Mouse (Mus musculus) cerebellum, adult 2 months (tissue): Measurements from ENCODE around the gene Lck.

Experiments
- CTCF ChIP-seq: fragments of 200-500 bp; IDR thresholded peaks from 2 replicates; pipeline ENCODE4 v1.5.1; 2011; ENCODE audit warnings: low read depth, mild to moderate bottlenecking, control low read depth, low read length, moderate library complexity, borderline replicate concordance; ENCODE audit not compliant: insufficient read depth
- POLR2A ChIP-seq: fragments of 200-500 bp; IDR thresholded peaks from 2 replicates; pipeline ENCODE4 v1.6.1; 2011; ENCODE audit warnings: low read length, control low read depth, borderline replicate concordance; ENCODE audit not compliant: insufficient read depth

DNA sequence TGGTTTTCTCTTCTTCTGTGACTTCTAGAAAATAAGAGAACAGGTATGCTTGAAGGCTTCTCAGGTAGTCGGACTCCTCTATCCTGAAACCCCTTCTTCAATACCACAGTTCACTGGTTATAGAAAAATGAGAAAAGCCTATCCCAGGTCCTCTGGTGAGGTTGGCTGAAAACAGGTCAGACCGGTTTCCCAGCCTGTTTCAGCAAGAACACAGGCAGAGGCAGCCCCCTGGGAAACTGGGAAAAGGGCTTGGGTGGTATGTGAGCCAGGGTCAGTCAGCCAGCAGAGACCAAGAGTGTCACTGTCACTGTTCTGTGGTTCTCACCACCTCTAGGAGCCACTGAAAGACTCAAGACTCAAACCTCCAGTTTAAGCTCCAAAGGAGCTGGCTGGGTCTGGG lies 56.5 kb downstream of the Lck start:
- no peak for TF ChIP-seq CTCF
- TF ChIP-seq POLR2A: no peak
